Mouse (Mus musculus): ENCODE measurements around the gene Klf13. TPM values are rescaled to one million over a fixed set of nuclear protein-coding genes. Genes with fewer than 3 reads are reported as not detected.

The Klf13 gene
- total and polyA plus RNA-seq, 3 experiments = 21.6 to 54.6 (median 50.0) TPM

GRCm38 (mm10) chr7:63900411-63900810 lies 38.3 kb downstream of the Klf13 start:
- WGBS = 88% methylated on average over 2 of the region's 2 CpGs
- Histone ChIP-seq H3K79me2 (replicated peaks; ENCODE audit: control insufficient read depth, insufficient read depth, low read length) (peaks cover 8% of the 10 kb centered on the region), H3K9ac (ENCODE audit: low read depth, low read length) (no peak overlapping the region), H3K4me1 (ENCODE audit: control insufficient read depth, insufficient read depth, low read length) (peaks cover 60% of the 10 kb centered on the region), H3K27ac (peak overlapping the region; percentile 97), H3K4me3 (no peak overlapping the region), H3K36me3 (ENCODE audit: control insufficient read depth, insufficient read depth, low read length) (peaks cover 34% of the 10 kb centered on the region), H3K27me3 (ENCODE audit: control insufficient read depth, insufficient read depth, low read length) (no peaks in the 10 kb centered on the region)
- intact Hi-C loops (cut with DNase I) = no loop called here
- peak in 1 of 2 experiments; percentile 37 for DNase-seq
- TF ChIP-seq POLR2A (IDR thresholded peaks at IDR 0.05; ENCODE audit: insufficient read depth, low read depth, low read length) (no peak), CTCF (IDR thresholded peaks at IDR 0.05) (no peak), EP300 (IDR thresholded peaks at IDR 0.05; ENCODE audit: insufficient read depth, low read depth, low read length) (no peak)

- DNase-seq = no peak
- Histone ChIP-seq H3K79me2 (replicated peaks; ENCODE audit: control insufficient read depth, insufficient read depth, low read length) (peaks cover 8% of the 10 kb centered on the region), H3K9ac (ENCODE audit: low read depth, low read length) (no peak overlapping the region), H3K4me3 (no peak overlapping the region), H3K36me3 (ENCODE audit: control insufficient read depth, insufficient read depth, low read length) (peaks cover 32% of the 10 kb centered on the region), H3K27me3 (ENCODE audit: control insufficient read depth, insufficient read depth, low read length) (no peaks in the 10 kb centered on the region), H3K4me1 (ENCODE audit: control insufficient read depth, insufficient read depth, low read length) (peaks cover 58% of the 10 kb centered on the region), H3K27ac (peak overlapping the region; percentile 97)
- TF ChIP-seq CTCF (IDR thresholded peaks at IDR 0.05) = no peak
- TF ChIP-seq EP300 (IDR thresholded peaks at IDR 0.05; ENCODE audit: insufficient read depth, low read depth, low read length) = no peak
- TF ChIP-seq POLR2A (IDR thresholded peaks at IDR 0.05; ENCODE audit: insufficient read depth, low read depth, low read length) = no peak
- WGBS = 91% methylated on average over 8 of the region's 8 CpGs
- intact Hi-C loops (cut with DNase I) = loop anchor here (5.0 kb wide), 1 partner anchor 148 kb away; no protein-coding TSS in a partner anchor
These were observed 38.8 kb downstream of the Klf13 start for GRCm38 (mm10) chr7:63899925-63900324.

- H3K4me3 ChIP-seq = no peak overlapping the region
- H3K79me2 ChIP-seq (replicated peaks; ENCODE audit: control insufficient read depth, insufficient read depth, low read length) = peaks cover 6% of the 10 kb centered on the region
- no peaks in the 10 kb centered on the region for H3K27me3 ChIP-seq (ENCODE audit: control insufficient read depth, insufficient read depth, low read length)
- no peak for TF ChIP-seq CTCF (IDR thresholded peaks at IDR 0.05)
- no peak for TF ChIP-seq POLR2A (IDR thresholded peaks at IDR 0.05; ENCODE audit: insufficient read depth, low read depth, low read length)
- no peak for TF ChIP-seq EP300 (IDR thresholded peaks at IDR 0.05; ENCODE audit: insufficient read depth, low read depth, low read length)
- peak in 1 of 2 experiments; percentile 39 for DNase-seq
- H3K36me3 ChIP-seq (ENCODE audit: control insufficient read depth, insufficient read depth, low read length) = peaks cover 17% of the 10 kb centered on the region
- intact Hi-C loops (cut with DNase I) = loop anchor here (5.0 kb wide), 1 partner anchor 146 kb away; no protein-coding TSS in a partner anchor
- H3K4me1 ChIP-seq (ENCODE audit: control insufficient read depth, insufficient read depth, low read length) = peaks cover 49% of the 10 kb centered on the region
- H3K27ac ChIP-seq = peak overlapping the region; percentile 98
- 87% methylated on average over 6 of the region's 6 CpGs for WGBS
- H3K9ac ChIP-seq (ENCODE audit: low read depth, low read length) = peak overlapping the region; percentile 18
These were observed 40.5 kb downstream of the Klf13 start for GRCm38 (mm10) chr7:63898201-63898600.

DNA sequence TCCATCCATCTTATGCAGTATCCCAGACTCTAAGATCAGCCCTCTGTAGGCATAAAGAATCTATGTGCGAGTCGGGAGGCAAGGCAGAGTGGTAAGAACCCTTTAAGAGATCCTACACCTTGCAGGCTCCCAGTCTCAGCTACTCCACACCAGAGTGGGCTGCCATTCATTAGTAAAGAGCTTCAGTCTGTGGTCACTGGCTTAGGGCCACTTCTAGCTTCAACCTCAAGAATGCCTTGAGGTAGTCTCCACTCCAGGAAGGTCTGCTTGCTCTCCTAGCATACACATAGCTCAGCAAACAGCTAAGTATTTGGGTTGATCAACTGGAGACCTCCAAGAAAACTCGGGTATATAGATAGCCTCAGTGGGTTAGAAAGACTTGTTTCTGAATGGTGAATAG lies 41.1 kb downstream of the Klf13 start:
- Histone ChIP-seq H3K27ac (peak overlapping the region; percentile 98), H3K79me2 (replicated peaks; ENCODE audit: control insufficient read depth, insufficient read depth, low read length) (peaks cover 6% of the 10 kb centered on the region), H3K27me3 (ENCODE audit: control insufficient read depth, insufficient read depth, low read length) (no peaks in the 10 kb centered on the region), H3K36me3 (ENCODE audit: control insufficient read depth, insufficient read depth, low read length) (peaks cover 17% of the 10 kb centered on the region), H3K4me1 (ENCODE audit: control insufficient read depth, insufficient read depth, low read length) (peaks cover 44% of the 10 kb centered on the region), H3K4me3 (peak overlapping the region; percentile 55), H3K9ac (ENCODE audit: low read depth, low read length) (peak overlapping the region; percentile 80)
- 36% methylated on average over 3 of the region's 3 CpGs for WGBS
- TF ChIP-seq CTCF (IDR thresholded peaks at IDR 0.05) = no peak
- TF ChIP-seq EP300 (IDR thresholded peaks at IDR 0.05; ENCODE audit: insufficient read depth, low read depth, low read length) = no peak
- TF ChIP-seq POLR2A (IDR thresholded peaks at IDR 0.05; ENCODE audit: insufficient read depth, low read depth, low read length) = no peak
- peak in 1 of 2 experiments; percentile 47 for DNase-seq
- intact Hi-C loops (cut with DNase I) = loop anchor here (1.0 to 5.0 kb wide), 3 partner anchors 14 to 145 kb away; no protein-coding TSS in a partner anchor

- intact Hi-C loops (cut with DNase I) = loop anchor here (1.0 to 5.0 kb wide), 4 partner anchors 14 to 145 kb away; no protein-coding TSS in a partner anchor
- Histone ChIP-seq H3K27ac (peak overlapping the region; percentile 98), H3K36me3 (ENCODE audit: control insufficient read depth, insufficient read depth, low read length) (peaks cover 17% of the 10 kb centered on the region), H3K4me3 (peak overlapping the region; percentile 55), H3K79me2 (replicated peaks; ENCODE audit: control insufficient read depth, insufficient read depth, low read length) (peaks cover 6% of the 10 kb centered on the region), H3K4me1 (ENCODE audit: control insufficient read depth, insufficient read depth, low read length) (peaks cover 42% of the 10 kb centered on the region), H3K9ac (ENCODE audit: low read depth, low read length) (peak overlapping the region; percentile 80), H3K27me3 (ENCODE audit: control insufficient read depth, insufficient read depth, low read length) (no peaks in the 10 kb centered on the region)
- TF ChIP-seq EP300 (IDR thresholded peaks at IDR 0.05; ENCODE audit: insufficient read depth, low read depth, low read length) (peak; percentile 100), POLR2A (IDR thresholded peaks at IDR 0.05; ENCODE audit: insufficient read depth, low read depth, low read length) (peak; percentile 96), CTCF (IDR thresholded peaks at IDR 0.05) (peak; percentile 76)
- under 1% methylated on average over 22 of the region's 22 CpGs for WGBS
- DNase-seq = peak; percentile 92 to 96
These were observed 41.7 kb downstream of the Klf13 start for GRCm38 (mm10) chr7:63896968-63897468.
